Mouse (Mus musculus) frontal cortex, adult 2 months (tissue): Measurements from ENCODE around the gene 4930568D16Rik. TPM values are rescaled to one million over a fixed set of nuclear protein-coding genes. Genes with fewer than 3 reads are reported as not detected.
A peak's percentile ranks its signal among the peaks of the same experiment; 100 is the strongest.

Source experiments
- DNase-seq, 2 experiments: peaks; one replicate each; pipeline ENCODE4 v3.0.0; 2022; ENCODE audit warnings: low spot score in 1 of 2; ENCODE audit errors: extremely low spot score in 1 of 2
- polyA plus RNA-seq: library from polyadenylated mRNA; depleted of rRNA; stranded (reverse); fragments of >200 nt; gene quantifications from 2 replicates; pipeline ENCODE4 v1.2.3, GENCODE M21; 2012

4930568D16Rik gene
- polyA plus RNA-seq, 1 experiment, result not detected

- DNase-seq, result peak in 1 of 2 experiments; percentile 43
These were observed 18.3 kb downstream of the 4930568D16Rik start for GRCm38 (mm10) chr2:35349184-35349583.

GRCm38 (mm10) chr2:35345984-35346383, 21.5 kb downstream of the 4930568D16Rik start:
- no peak for DNase-seq

- no peak for DNase-seq
These were observed 24.9 kb downstream of the 4930568D16Rik start for GRCm38 (mm10) chr2:35342605-35343004.

GRCm38 (mm10) chr2:35338707-35339106, 28.8 kb downstream of the 4930568D16Rik start:
- no peak for DNase-seq

- no peak for DNase-seq
These were observed 29.5 kb downstream of the 4930568D16Rik start for GRCm38 (mm10) chr2:35338036-35338435.

- DNase-seq, result no peak
These were observed 30.1 kb downstream of the 4930568D16Rik start for GRCm38 (mm10) chr2:35337419-35337818.

GRCm38 (mm10) chr2:35336388-35337280, 30.9 kb downstream of the 4930568D16Rik start, which contains the start of gene Stom:
Gene Stom (minus strand): TSS chr2:35336976.
- peak; percentile 91 to 97 for DNase-seq

GRCm38 (mm10) chr2:35335620-35336019, 31.9 kb downstream of the 4930568D16Rik start:
- DNase-seq, result no peak

GRCm38 (mm10) chr2:35333670-35334069, 33.9 kb downstream of the 4930568D16Rik start:
- no peak for DNase-seq

GRCm38 (mm10) chr2:35331205-35331604, 36.3 kb downstream of the 4930568D16Rik start:
- DNase-seq, result no peak

GRCm38 (mm10) chr2:35329061-35329460, 38.5 kb downstream of the 4930568D16Rik start:
- DNase-seq, result no peak

GRCm38 (mm10) chr2:35328064-35328792, 39.3 kb downstream of the 4930568D16Rik start:
- no peak for DNase-seq

- DNase-seq, result no peak
These were observed 39.9 kb downstream of the 4930568D16Rik start for GRCm38 (mm10) chr2:35327583-35327982.

- no peak for DNase-seq
These were observed 40.6 kb downstream of the 4930568D16Rik start for GRCm38 (mm10) chr2:35326931-35327330.

- no peak for DNase-seq
These were observed 41.6 kb downstream of the 4930568D16Rik start for GRCm38 (mm10) chr2:35325930-35326329.

- peak in 1 of 2 experiments; percentile 5 for DNase-seq
These were observed 44.9 kb downstream of the 4930568D16Rik start for GRCm38 (mm10) chr2:35322404-35323164.

- no peak for DNase-seq
These were observed 47.1 kb downstream of the 4930568D16Rik start for GRCm38 (mm10) chr2:35320399-35320798.

GRCm38 (mm10) chr2:35318405-35318804, 49.1 kb downstream of the 4930568D16Rik start:
- no peak for DNase-seq

GRCm38 (mm10) chr2:35317604-35318003, 49.9 kb downstream of the 4930568D16Rik start:
- DNase-seq, result no peak

- no peak for DNase-seq
These were observed 53.2 kb downstream of the 4930568D16Rik start for GRCm38 (mm10) chr2:35314300-35314699.
